Mouse (Mus musculus) heart, embryonic 16.5 days (tissue): ENCODE results near the gene Spsb1. TPM values are rescaled to one million over a fixed set of nuclear protein-coding genes. Genes with fewer than 3 reads are reported as not detected.

Experiments
- ATAC-seq: fragments of 200-750 bp; cut with Nextera tagmentation; replicated peaks from 2 replicates; pipeline ENCODE4 v1.8.0; 2017; ENCODE audit warnings: moderate number of reproducible peaks; ENCODE audit not compliant: insufficient read depth, low FRiP score; ENCODE audit errors: extremely low read depth
- H3K27ac ChIP-seq: fragments of 300-500 bp; sonication (generic); 2 replicates; pipeline ENCODE4 v1.5.1; 2014; ENCODE audit warnings: mild to moderate bottlenecking, low read length, control low read depth, moderate library complexity
- H3K27me3 ChIP-seq: fragments of 300-500 bp; sonication (generic); 2 replicates; pipeline ENCODE4 v1.6.1; 2014; ENCODE audit warnings: low read length, mixed read lengths; ENCODE audit not compliant: control insufficient read depth, insufficient read depth
- H3K36me3 ChIP-seq: fragments of 300-500 bp; sonication (generic); 2 replicates; pipeline ENCODE4 v1.6.1; 2014; ENCODE audit not compliant: control insufficient read depth, insufficient read depth
- H3K4me1 ChIP-seq: fragments of 300-500 bp; sonication (generic); 2 replicates; pipeline ENCODE4 v1.6.1; 2014; ENCODE audit warnings: low read length, mixed read lengths; ENCODE audit not compliant: control insufficient read depth, insufficient read depth
- H3K4me2 ChIP-seq: fragments of 300-500 bp; sonication (generic); 2 replicates; pipeline ENCODE4 v1.6.1; 2014; ENCODE audit warnings: low read depth, mild to moderate bottlenecking, control low read depth, low read length
- H3K4me3 ChIP-seq: fragments of 300-500 bp; sonication (generic); 2 replicates; pipeline ENCODE4 v1.5.1; 2014; ENCODE audit warnings: mild to moderate bottlenecking, control low read depth, low read length
- H3K9ac ChIP-seq: fragments of 300-500 bp; sonication (generic); 2 replicates; pipeline ENCODE4 v1.6.1; 2014; ENCODE audit warnings: low read length, control low read depth
- H3K9me3 ChIP-seq: fragments of 300-500 bp; sonication (generic); replicated peaks from 2 replicates; pipeline ENCODE4 v1.6.1; 2016; ENCODE audit warnings: low read length; ENCODE audit not compliant: control insufficient read depth
- WGBS: fragments of 180-500 bp; shearing (Covaris S2); extraction: QIAGEN DNeasy Blood & Tissue Kit; methylation state at CpG from one replicate; pipeline ENCODE4 v1.1.7; 2014; 5-methylcytosine and 5-hydroxymethylcytosine counted together
- polyA plus RNA-seq: library from polyadenylated mRNA; unstranded; fragments of >200 nt; fragmentation: Nextera tagmentation; extraction: Ambion mirVana; gene quantifications from 2 replicates; pipeline ENCODE4 v1.2.1, GENCODE M21; 2015

Gene Spsb1
- polyA plus RNA-seq, 1 experiment from 2014 or later = 12.4 TPM

DNA sequence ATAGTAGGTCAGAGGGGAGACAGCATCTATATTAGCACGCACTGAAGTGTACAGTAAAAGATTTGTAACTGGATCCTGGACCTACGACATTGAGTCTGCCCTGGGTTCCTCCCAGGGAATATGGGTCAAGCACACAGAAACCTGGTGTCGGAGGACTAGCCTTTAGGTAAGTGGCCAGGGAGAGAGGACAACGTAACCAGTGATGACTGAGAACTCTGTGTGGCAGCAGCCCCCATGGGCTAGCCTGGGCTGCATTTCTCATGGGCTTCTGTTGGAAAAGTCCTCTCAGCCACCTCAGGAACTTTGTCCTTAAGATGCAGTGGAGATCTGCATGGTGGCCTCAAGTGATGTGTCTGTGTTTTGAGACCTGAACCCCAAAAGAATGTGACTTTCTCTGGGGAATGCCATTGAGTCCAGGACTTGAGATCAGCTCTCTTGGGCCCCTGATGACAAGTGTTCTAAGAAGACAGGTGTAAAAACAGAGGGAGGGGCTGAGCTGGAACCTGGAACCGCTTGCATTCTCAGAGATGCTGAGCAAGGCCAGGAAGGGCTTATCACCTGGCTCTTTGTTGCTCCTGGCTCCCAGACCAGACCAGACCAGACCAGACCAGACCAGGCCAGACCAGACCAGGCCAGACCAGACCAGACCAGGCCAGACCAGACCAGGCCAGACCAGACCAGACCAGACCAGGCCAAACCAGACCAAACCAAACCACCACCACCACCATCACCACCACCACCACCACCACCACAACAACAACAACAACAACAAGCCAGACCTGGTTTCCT is 63.5 kb downstream of the Spsb1 start:
- Histone ChIP-seq H3K36me3 (no peaks in the 10 kb centered on the region), H3K4me3 (no peak overlapping the region), H3K4me2 (no peak overlapping the region), H3K27me3 (no peaks in the 10 kb centered on the region), H3K9ac (no peak overlapping the region), H3K9me3 (no peaks in the 10 kb centered on the region), H3K4me1 (peaks cover 34% of the 10 kb centered on the region), H3K27ac (no peak overlapping the region; the same call in 1 of the 2 replicates)
- WGBS = 93% methylated on average over 5 of the region's 5 CpGs
- ATAC-seq = no peak

DNA sequence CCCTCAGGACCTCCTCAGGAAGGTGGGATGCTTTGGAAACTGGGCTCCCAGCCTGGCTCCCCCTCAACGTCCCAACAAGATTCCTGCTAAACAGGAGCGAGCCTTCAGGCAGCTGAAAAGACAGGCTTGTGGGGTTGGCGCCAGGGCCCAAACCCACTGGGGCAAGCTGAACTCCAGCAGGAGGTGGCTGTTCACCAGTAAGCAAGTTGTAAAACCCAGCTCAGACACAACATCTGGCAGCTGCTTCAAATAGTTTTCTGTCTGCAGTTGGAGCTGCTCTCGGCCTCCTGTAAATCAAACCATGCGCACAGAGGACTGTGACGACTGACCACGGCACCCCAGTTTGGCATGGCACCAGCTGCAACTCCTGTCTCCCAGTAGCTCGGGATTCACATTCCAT is 64.3 kb downstream of the Spsb1 start:
- Histone ChIP-seq H3K4me1 (peaks cover 34% of the 10 kb centered on the region), H3K36me3 (no peaks in the 10 kb centered on the region), H3K27me3 (no peaks in the 10 kb centered on the region), H3K9ac (0 out of 2 replicates have a peak overlapping the region, but pooled peaks have one; percentile 55), H3K4me3 (no peak overlapping the region), H3K9me3 (no peaks in the 10 kb centered on the region), H3K27ac (peak overlapping the region; percentile 76), H3K4me2 (no peak overlapping the region)
- WGBS = 36% methylated on average over 8 of the region's 8 CpGs
- no peak for ATAC-seq

DNA sequence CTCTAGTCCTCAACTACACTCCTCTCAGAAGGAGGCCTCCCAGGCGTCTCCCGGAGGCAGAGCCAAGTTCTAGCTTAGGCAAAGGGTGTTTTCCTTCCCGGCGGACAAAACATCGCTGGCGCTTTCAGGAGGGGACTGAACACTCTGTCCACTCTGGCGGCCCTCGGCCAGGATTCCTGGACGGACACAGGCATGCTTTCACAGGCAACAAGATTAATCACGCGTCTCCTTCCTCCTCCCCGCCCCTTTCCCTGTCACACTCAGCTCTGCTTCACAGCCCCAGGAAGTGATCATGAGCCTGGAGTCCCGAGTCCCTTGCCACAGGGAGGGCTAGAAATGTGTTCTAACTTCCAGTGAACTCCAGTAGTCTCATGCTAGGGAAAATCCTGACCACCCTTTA is 65.0 kb downstream of the Spsb1 start:
- Histone ChIP-seq H3K4me2 (peak overlapping the region; percentile 27; the same call in 1 of the 2 replicates), H3K4me1 (peaks cover 32% of the 10 kb centered on the region), H3K9ac (peak overlapping the region; percentile 55), H3K27me3 (no peaks in the 10 kb centered on the region), H3K27ac (peak overlapping the region; percentile 76), H3K9me3 (no peaks in the 10 kb centered on the region), H3K4me3 (0 out of 2 replicates have a peak overlapping the region, but pooled peaks have one; percentile 3), H3K36me3 (no peaks in the 10 kb centered on the region)
- ATAC-seq = peak; percentile 63
- 14% methylated on average over 13 of the region's 13 CpGs for WGBS

DNA sequence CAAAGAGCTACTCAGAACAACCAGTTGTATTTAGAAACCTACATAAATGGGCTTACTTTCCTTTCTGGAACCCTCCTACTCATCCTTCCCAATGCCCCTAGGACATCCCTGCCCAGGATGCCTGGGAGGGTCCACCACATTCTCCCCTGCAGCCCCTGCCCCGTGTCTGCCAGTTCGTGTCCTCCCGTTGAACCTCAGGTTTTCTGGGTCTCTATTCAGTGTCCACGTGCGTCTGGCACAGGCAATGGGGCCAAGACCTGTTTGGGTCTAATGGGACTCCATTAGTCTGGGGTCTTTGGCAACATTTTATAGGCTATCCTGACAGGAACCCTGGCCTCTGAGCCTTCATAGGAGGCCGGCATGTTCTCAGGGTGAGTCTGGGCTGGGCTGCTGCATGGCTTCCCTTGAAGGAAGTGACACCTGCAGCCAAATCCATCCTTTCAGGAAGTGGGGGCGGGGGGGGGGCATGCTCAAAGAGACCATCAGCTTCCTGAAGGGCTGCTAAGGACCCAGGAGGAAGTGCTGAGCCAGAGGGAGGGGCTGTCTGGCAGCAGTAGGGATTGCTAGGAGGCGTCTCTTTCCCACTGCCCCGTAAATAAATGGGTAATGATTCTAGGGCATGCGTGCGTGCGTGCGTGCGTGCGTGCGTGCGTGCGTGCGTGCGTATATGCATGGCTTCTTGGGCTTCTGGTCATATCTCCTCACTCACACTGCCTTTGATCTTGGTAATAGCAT is 65.9 kb downstream of the Spsb1 start:
- Histone ChIP-seq H3K36me3 (no peaks in the 10 kb centered on the region), H3K27me3 (peaks cover 2% of the 10 kb centered on the region; the same call in 1 of the 2 replicates), H3K4me3 (no peak overlapping the region), H3K9me3 (no peaks in the 10 kb centered on the region), H3K4me1 (peaks cover 27% of the 10 kb centered on the region), H3K4me2 (no peak overlapping the region), H3K9ac (no peak overlapping the region), H3K27ac (peak overlapping the region; percentile 76; the same call in 1 of the 2 replicates)
- peak; percentile 37; the same call in 1 of the 2 replicates for ATAC-seq
- 70% methylated on average over 20 of the region's 20 CpGs for WGBS

DNA sequence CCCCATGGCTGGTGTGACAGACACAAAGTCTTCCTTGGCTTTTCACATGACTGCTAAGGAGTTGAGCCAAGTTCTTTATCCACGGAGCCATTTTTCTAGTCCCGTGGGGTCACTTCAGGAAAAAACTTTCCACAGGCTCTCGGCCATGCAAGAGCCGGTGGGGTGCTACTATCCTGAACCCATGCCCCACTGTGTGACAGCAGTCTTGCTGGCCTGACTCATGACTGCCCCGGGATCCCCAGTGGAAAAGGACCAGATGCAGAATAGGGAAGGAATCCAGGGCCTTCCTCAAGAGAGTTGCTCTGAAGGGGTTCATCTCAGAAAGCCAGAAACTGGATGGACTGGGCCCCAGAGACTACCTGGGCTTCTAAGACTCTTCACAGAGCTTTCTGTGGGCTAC is 66.7 kb downstream of the Spsb1 start:
- no peak overlapping the region for H3K27ac ChIP-seq
- no peaks in the 10 kb centered on the region for H3K36me3 ChIP-seq
- H3K4me3 ChIP-seq = no peak overlapping the region
- no peak for ATAC-seq
- H3K27me3 ChIP-seq = peaks cover 5% of the 10 kb centered on the region; the same call in 1 of the 2 replicates
- H3K4me1 ChIP-seq = peaks cover 24% of the 10 kb centered on the region
- no peak overlapping the region for H3K4me2 ChIP-seq
- no peak overlapping the region for H3K9ac ChIP-seq
- WGBS = 75% methylated on average over 5 of the region's 5 CpGs
- H3K9me3 ChIP-seq = no peaks in the 10 kb centered on the region

DNA sequence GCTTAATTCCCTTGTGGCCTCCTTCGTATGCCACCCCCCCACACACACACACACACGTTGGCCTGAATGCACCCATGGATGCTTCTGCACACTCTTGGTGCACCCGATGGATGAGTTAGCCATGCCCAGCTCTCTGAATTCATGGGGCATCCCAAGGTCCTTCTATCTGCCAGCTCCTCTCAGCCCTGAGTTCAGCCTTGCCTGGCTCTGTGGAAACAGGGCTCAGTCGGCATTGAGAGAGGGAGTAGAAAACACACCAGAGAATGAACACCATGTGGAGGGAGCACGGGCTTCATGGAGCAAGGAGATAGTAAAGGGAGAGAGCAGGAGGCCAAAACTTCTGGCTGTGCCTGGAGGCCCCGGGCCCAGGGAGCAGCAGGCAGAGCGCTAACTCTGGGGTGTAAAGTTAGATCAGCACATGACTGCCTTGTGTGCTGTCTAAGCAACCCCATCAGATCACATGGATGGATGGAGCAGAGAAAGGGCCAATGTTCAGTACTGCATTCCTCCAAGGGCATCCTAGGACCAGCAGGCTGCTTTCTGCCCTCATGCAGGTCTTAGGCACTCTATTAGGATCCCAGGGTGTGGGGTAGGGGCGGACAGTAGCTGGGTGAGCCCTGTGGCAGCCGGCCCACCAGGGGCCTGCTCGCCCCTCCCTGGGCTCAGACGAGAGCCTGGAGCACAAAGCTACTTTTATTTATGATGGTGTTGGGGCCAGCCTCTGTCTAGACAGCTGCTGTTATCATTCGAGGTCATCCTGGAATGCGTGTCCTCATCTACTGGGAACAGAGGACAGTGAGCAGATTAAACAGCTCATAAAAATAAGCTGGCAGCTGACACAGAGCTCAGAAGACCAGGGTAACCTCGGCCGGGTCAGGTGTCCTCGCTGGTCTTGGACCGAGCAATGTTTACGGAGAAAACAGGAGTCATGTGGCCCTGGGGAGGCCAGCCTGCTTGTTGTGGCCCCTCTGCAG is 68.3 kb downstream of the Spsb1 start:
- WGBS = 50% methylated on average over 18 of the region's 18 CpGs
- no peak overlapping the region for H3K4me2 ChIP-seq
- no peak overlapping the region for H3K9ac ChIP-seq
- H3K9me3 ChIP-seq = no peaks in the 10 kb centered on the region
- no peaks in the 10 kb centered on the region for H3K36me3 ChIP-seq
- H3K27ac ChIP-seq = no peak overlapping the region
- H3K4me3 ChIP-seq = no peak overlapping the region
- peaks cover 5% of the 10 kb centered on the region; the same call in 1 of the 2 replicates for H3K27me3 ChIP-seq
- peaks cover 36% of the 10 kb centered on the region for H3K4me1 ChIP-seq
- ATAC-seq = no peak

DNA sequence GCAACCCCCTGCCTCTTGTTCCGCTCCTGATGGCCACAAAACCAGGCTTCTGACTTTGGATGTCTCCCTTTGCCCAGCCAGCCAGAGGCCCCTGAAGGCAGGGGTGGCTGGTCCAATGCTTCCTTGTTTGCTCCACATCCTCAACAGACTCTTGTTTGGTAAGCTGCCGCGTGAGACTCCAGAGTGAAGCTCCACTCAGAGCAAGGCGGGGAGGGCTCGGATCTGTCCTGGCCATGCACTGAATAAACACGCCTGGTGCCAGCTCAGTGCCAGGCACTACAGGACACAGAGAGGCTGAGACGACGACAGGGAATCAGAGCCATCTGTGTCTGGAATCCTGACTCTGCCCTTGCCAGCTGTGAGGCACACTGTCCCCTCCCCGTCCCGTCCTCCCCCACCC is 70.9 kb downstream of the Spsb1 start:
- 86% methylated on average over 10 of the region's 10 CpGs for WGBS
- ATAC-seq = no peak
- Histone ChIP-seq H3K4me3 (no peak overlapping the region), H3K9me3 (no peaks in the 10 kb centered on the region), H3K4me2 (no peak overlapping the region), H3K9ac (no peak overlapping the region), H3K36me3 (no peaks in the 10 kb centered on the region), H3K4me1 (peaks cover 17% of the 10 kb centered on the region), H3K27me3 (peaks cover 13% of the 10 kb centered on the region), H3K27ac (no peak overlapping the region)

DNA sequence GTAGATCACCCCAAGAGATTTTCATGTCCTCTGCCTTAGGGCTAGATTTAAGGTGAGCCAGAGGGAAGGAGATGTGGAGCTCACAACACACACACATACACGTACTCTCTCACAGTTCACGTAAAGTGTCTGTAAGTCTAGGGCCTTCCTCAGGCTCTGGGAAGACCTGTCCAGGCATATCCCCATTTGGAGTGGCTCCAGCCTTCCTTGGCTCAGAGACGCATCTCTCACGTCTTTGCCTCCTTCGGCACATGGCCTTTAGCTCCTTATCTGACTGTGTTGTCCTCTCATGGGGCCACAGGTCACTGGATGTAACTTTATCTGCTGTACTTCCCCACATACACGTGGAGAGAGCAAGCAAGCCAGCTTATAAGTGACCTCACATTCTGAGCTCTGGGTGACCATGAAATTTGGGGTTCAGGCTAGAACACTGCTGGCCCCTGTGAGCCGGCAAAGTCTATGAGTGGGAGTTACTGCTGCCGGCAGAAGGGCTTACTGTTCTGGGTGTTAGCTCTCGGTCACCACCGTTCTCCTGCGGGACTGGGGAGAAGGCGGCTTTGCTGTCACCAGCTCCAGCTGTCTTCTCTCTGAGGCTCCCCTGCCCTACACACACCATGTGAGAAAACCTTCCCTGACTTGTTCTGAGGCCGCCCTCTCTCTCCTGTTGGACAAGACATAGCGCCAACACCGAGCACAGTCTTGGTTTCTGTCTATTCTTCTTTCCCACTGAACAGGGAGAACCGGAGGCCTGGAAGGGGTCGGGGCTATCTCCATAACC is 72.5 kb downstream of the Spsb1 start:
- no peak overlapping the region for H3K4me2 ChIP-seq
- H3K27me3 ChIP-seq = peaks cover 13% of the 10 kb centered on the region
- H3K36me3 ChIP-seq = no peaks in the 10 kb centered on the region
- H3K4me3 ChIP-seq = no peak overlapping the region
- no peak for ATAC-seq
- peaks cover 17% of the 10 kb centered on the region for H3K4me1 ChIP-seq
- 44% methylated on average over 17 of the region's 17 CpGs for WGBS
- H3K27ac ChIP-seq = no peak overlapping the region
- H3K9ac ChIP-seq = no peak overlapping the region
- H3K9me3 ChIP-seq = no peaks in the 10 kb centered on the region
